Mouse (Mus musculus) G1E (cell line): ENCODE data around the gene Ddit4. TPM values are rescaled to one million over a fixed set of nuclear protein-coding genes. Genes with fewer than 3 reads are reported as not detected.
A peak's percentile ranks its signal among the peaks of the same experiment; 100 is the strongest.

ENCODE experiments used
- ATAC-seq: 2 replicates; pipeline ENCODE4 v1.8.0; 2016; ENCODE audit warnings: mild to moderate bottlenecking; ENCODE audit not compliant: insufficient number of reproducible peaks, poor library complexity, low FRiP score, severe bottlenecking; ENCODE audit errors: extremely low read depth
- DNase-seq: peaks from one replicate; pipeline ENCODE4 v3.0.0; 2012; ENCODE audit warnings: low spot score
- H3K27me3 ChIP-seq: 2 replicates; pipeline ENCODE4 v1.6.1; 2012; ENCODE audit warnings: mild to moderate bottlenecking, low read length, inconsistent platforms; ENCODE audit not compliant: insufficient read depth
- H3K36me3 ChIP-seq: replicated peaks from 2 replicates; pipeline ENCODE3; 2012; ENCODE audit warnings: mild to moderate bottlenecking, inconsistent platforms
- H3K4me1 ChIP-seq: 2 replicates; pipeline ENCODE4 v1.6.1; 2012; ENCODE audit warnings: low read depth, low read length, inconsistent platforms, mixed read lengths; ENCODE audit not compliant: insufficient read depth
- H3K4me3 ChIP-seq: 2 replicates; pipeline ENCODE4 v1.5.1; 2012; ENCODE audit warnings: low read depth, mild to moderate bottlenecking, inconsistent platforms, low read length, moderate library complexity, mixed read lengths
- H3K9me3 ChIP-seq: replicated peaks from 2 replicates; pipeline ENCODE4 v1.6.1; 2012; ENCODE audit warnings: inconsistent platforms
- CTCF ChIP-seq: IDR thresholded peaks from 2 replicates; pipeline ENCODE4 v1.5.1; 2012; ENCODE audit warnings: low read depth, low read length, inconsistent platforms, mixed read lengths
- GATA1 ChIP-seq: IDR thresholded peaks from 2 replicates; pipeline ENCODE4 v1.6.1; 2012; ENCODE audit warnings: borderline replicate concordance, low read length, inconsistent platforms, mixed read lengths
- GATA2 ChIP-seq: IDR thresholded peaks from 2 replicates; pipeline ENCODE4 v1.6.1; 2012; ENCODE audit warnings: low read depth, low read length, inconsistent platforms, borderline replicate concordance
- POLR2AphosphoS5 ChIP-seq: IDR thresholded peaks from 2 replicates; pipeline ENCODE4 v1.6.1; 2012; ENCODE audit warnings: low read depth, low read length, inconsistent platforms; ENCODE audit not compliant: insufficient replicate concordance
- TAL1 ChIP-seq: conservative IDR thresholded peaks from 2 replicates; pipeline ENCODE4 v1.6.1; 2012; ENCODE audit warnings: low read depth, low read length, inconsistent platforms, mixed read lengths
- polyA plus RNA-seq: library from polyadenylated mRNA; stranded (reverse); fragments of >175 nt; gene quantifications from 2 replicates; pipeline ENCODE4 v1.2.3, GENCODE M21; 2012
- total RNA-seq, 2 experiments: library from RNA; stranded (forward) in 1 of 2; stranded (reverse) in 1 of 2; fragments of 200-1000 nt in 1 of 2; fragments of >200 nt in 1 of 2; fragmentation: Nextera tagmentation in 1 of 2; gene quantifications; 2 replicates each; pipeline ENCODE4 v1.2.3; 2014 to 2017

Gene Ddit4
- total and polyA plus RNA-seq, 3 experiments = 9.9 to 28.5 (median 27.7) TPM

- no peaks in the 10 kb centered on the region for H3K9me3 ChIP-seq
- H3K4me1 ChIP-seq = peaks cover 46% of the 10 kb centered on the region
- H3K4me3 ChIP-seq = no peak overlapping the region
- no peak for DNase-seq
- TF ChIP-seq POLR2AphosphoS5 (no peak), GATA1 (no peak), CTCF (no peak), TAL1 (no peak), GATA2 (no peak)
- H3K27me3 ChIP-seq = no peaks in the 10 kb centered on the region
- ATAC-seq = no peak
- H3K36me3 ChIP-seq = no peaks in the 10 kb centered on the region
Observed at GRCm38 (mm10) chr10:59920485-59920809, 31.2 kb downstream of the Ddit4 start.

- Histone ChIP-seq H3K27me3 (no peaks in the 10 kb centered on the region), H3K9me3 (no peaks in the 10 kb centered on the region), H3K4me3 (no peak overlapping the region), H3K36me3 (no peaks in the 10 kb centered on the region), H3K4me1 (peaks cover 45% of the 10 kb centered on the region)
- DNase-seq (no peak), ATAC-seq (no peak)
- no peak for TF ChIP-seq TAL1
Observed at GRCm38 (mm10) chr10:59919494-59920181, 32.0 kb downstream of the Ddit4 start.

- DNase-seq (no peak), ATAC-seq (no peak)
- H3K27me3 ChIP-seq = no peaks in the 10 kb centered on the region
- TF ChIP-seq POLR2AphosphoS5 (no peak), TAL1 (no peak), GATA1 (no peak), GATA2 (no peak), CTCF (no peak)
- no peaks in the 10 kb centered on the region for H3K9me3 ChIP-seq
- H3K4me3 ChIP-seq = no peak overlapping the region
- peaks cover 40% of the 10 kb centered on the region for H3K4me1 ChIP-seq
- no peaks in the 10 kb centered on the region for H3K36me3 ChIP-seq
Observed at GRCm38 (mm10) chr10:59918111-59918510, 33.5 kb downstream of the Ddit4 start.

DNA sequence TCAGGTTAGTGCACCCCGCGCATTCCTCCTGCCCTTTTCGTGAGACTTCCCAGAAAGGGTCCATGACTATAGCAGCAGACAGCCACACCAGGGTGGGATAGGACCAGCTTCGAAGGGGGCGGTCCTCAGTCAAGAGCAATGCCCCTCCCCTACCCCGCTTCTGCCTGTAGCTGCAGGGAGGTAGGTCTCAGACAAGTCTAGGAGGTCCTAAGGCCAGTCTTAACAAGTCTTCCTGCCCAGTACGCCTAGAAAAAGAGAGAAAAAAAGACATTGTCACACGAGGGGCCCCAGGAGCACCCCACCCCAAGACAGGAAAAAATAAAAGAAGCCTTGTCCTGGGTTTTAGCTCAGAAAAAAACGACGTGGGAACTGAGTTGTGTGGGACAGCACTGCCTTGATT, 35.0 kb downstream of the Ddit4 start:
- H3K36me3 ChIP-seq = no peaks in the 10 kb centered on the region
- no peak overlapping the region; the same call in 1 of the 2 replicates for H3K4me3 ChIP-seq
- no peaks in the 10 kb centered on the region for H3K9me3 ChIP-seq
- peak; percentile 34 for DNase-seq
- peaks cover 46% of the 10 kb centered on the region for H3K4me1 ChIP-seq
- ATAC-seq = peak; percentile 28; the same call in 1 of the 2 replicates
- TF ChIP-seq GATA2 (no peak), TAL1 (no peak), POLR2AphosphoS5 (no peak), GATA1 (no peak), CTCF (no peak)
- no peaks in the 10 kb centered on the region; the same call in 1 of the 2 replicates for H3K27me3 ChIP-seq

DNA sequence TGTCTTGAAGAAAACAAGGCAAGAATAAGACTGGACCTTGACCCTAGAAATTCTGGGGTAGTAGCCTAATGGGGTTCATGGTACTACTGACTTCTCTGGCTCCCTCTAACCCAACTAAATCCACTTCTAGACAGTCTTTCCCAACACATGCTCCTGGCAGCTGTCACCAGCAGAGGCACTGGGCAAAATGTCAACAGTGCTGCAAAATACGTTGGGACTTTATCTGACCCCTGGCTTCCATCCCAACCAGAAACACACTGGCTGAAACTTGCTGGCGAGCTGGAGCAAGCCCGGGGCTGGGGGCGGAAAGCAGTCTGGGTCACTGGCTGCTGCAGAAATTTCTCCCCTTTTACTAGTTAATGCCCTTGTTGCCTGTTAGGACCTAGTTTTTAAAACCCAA, 35.5 kb downstream of the Ddit4 start:
- TF ChIP-seq GATA2 (no peak), POLR2AphosphoS5 (no peak), TAL1 (no peak), GATA1 (no peak), CTCF (no peak)
- no peak for ATAC-seq
- H3K36me3 ChIP-seq = no peaks in the 10 kb centered on the region

GRCm38 (mm10) chr10:59915196-59915962, 36.3 kb downstream of the Ddit4 start:
- no peaks in the 10 kb centered on the region for H3K9me3 ChIP-seq
- no peak overlapping the region for H3K4me3 ChIP-seq
- no peak for ATAC-seq
- no peak for DNase-seq
- H3K27me3 ChIP-seq = no peaks in the 10 kb centered on the region; the same call in 1 of the 2 replicates
- peaks cover 46% of the 10 kb centered on the region for H3K4me1 ChIP-seq
- no peaks in the 10 kb centered on the region for H3K36me3 ChIP-seq
- no peak for TF ChIP-seq CTCF
- TF ChIP-seq GATA1 = no peak
- no peak for TF ChIP-seq POLR2AphosphoS5
- no peak for TF ChIP-seq TAL1
- no peak for TF ChIP-seq GATA2

More for the DNA sequence above, 35.5 kb downstream of the Ddit4 start:
- Histone ChIP-seq H3K4me3 (no peak overlapping the region; the same call in 1 of the 2 replicates), H3K27me3 (no peaks in the 10 kb centered on the region; the same call in 1 of the 2 replicates), H3K4me1 (peaks cover 46% of the 10 kb centered on the region), H3K9me3 (no peaks in the 10 kb centered on the region)
- no peak for DNase-seq
